Mouse (Mus musculus) bone marrow macrophage, adult 2 months (primary cell): ENCODE data around the gene Mei4.

Experiments
- CTCF ChIP-seq: IDR thresholded peaks from 2 replicates; pipeline ENCODE4 v1.5.1; 2012; ENCODE audit warnings: low read depth, mild to moderate bottlenecking, low read length, moderate library complexity
- POLR2A ChIP-seq: IDR thresholded peaks from 2 replicates; pipeline ENCODE4 v1.6.1; 2012; ENCODE audit warnings: mild to moderate bottlenecking, low read depth, low read length, borderline replicate concordance

DNA sequence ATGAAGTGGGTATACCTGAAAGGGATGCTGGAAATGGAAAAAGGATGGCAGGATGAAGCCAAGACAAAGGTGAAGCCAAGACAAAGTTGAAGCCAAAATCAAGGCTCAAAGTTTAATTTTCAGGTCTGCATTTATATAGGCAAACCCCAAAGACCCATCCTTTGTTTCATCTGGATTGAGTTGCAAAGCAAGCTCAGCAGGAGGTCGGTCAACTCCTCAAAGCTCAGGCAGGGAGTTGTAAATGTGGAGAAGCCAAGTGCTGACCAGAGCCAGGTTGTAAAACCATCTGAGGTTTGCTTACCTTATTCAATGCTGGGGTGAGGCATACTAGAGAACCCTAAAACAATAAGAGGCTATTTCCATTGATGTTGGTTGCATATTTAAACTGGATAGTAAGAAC is 4.6 kb upstream of the Mei4 start:
- no peak for TF ChIP-seq CTCF
- no peak for TF ChIP-seq POLR2A
